Mouse (Mus musculus) erythroblast, embryonic 14.5 days (primary cell): Measurements from ENCODE around the gene Scd3.

Experiments used
- GATA1 ChIP-seq: IDR thresholded peaks from 2 replicates; pipeline ENCODE4 v1.6.1; 2012; ENCODE audit warnings: low read length, inconsistent platforms, mixed read lengths
- TAL1 ChIP-seq: IDR thresholded peaks from 3 replicates; pipeline ENCODE4 v1.6.1; 2012; ENCODE audit warnings: low read length, inconsistent platforms, mixed read lengths

DNA sequence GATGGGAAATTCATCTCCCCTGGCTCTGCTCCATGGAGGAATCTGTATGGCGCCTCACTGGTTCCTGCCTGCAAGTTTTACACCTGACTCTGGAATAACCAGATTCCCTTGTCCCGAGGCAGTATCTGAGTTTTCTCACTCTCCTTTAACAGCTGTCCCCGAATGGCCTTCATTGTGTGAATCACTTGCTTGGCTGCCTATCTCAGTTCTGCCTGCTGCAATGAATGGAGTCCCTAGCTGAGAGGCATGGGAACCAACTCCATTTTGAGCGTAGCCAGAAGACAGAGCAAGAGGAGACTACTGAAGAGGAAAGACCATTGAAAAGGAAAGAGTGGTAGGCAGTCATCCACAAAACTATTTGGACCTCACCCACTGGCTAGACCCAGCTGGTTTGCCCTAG, 70.6 kb downstream of the Scd3 start:
- no peak for TF ChIP-seq GATA1
- TF ChIP-seq TAL1 = no peak
